Mouse (Mus musculus) embryonic facial prominence, embryonic 12.5 days (tissue): ENCODE data around the gene Kras. TPM values are rescaled to one million over a fixed set of nuclear protein-coding genes. Genes with fewer than 3 reads are reported as not detected.

Source experiments
- ATAC-seq: fragments of 200-750 bp; cut with Nextera tagmentation; 2 replicates; pipeline ENCODE4 v1.8.0; 2017; ENCODE audit not compliant: insufficient number of reproducible peaks, insufficient read depth, low FRiP score, low TSS enrichment
- H3K27ac ChIP-seq: fragments of 300-500 bp; sonication (generic); 2 replicates; pipeline ENCODE4 v1.5.1; 2016; ENCODE audit warnings: mild to moderate bottlenecking
- H3K27me3 ChIP-seq: fragments of 300-500 bp; sonication (generic); 2 replicates; pipeline ENCODE4 v1.6.1; 2016; ENCODE audit warnings: mild to moderate bottlenecking, moderate library complexity
- H3K36me3 ChIP-seq: fragments of 300-500 bp; sonication (generic); 2 replicates; pipeline ENCODE4 v1.6.1; 2016; ENCODE audit warnings: mild to moderate bottlenecking
- H3K4me1 ChIP-seq: fragments of 300-500 bp; sonication (generic); 2 replicates; pipeline ENCODE4 v1.6.1; 2016
- H3K4me2 ChIP-seq: fragments of 300-500 bp; sonication (generic); replicated peaks from 2 replicates; pipeline ENCODE4 v1.6.1; 2016; ENCODE audit warnings: mild to moderate bottlenecking, moderate library complexity
- H3K4me3 ChIP-seq: fragments of 300-500 bp; sonication (generic); 2 replicates; pipeline ENCODE4 v1.5.1; 2016; ENCODE audit warnings: mild to moderate bottlenecking
- H3K9ac ChIP-seq: fragments of 300-500 bp; sonication (generic); 2 replicates; pipeline ENCODE4 v1.6.1; 2016; ENCODE audit warnings: mild to moderate bottlenecking, moderate library complexity
- H3K9me3 ChIP-seq: fragments of 300-500 bp; sonication (generic); 2 replicates; pipeline ENCODE4 v1.6.1; 2016; ENCODE audit warnings: mild to moderate bottlenecking, moderate library complexity
- WGBS: fragments of 180-500 bp; shearing (Covaris S2); methylation state at CpG from one replicate; pipeline ENCODE4 v1.1.7; 2016; 5-methylcytosine and 5-hydroxymethylcytosine counted together
- polyA plus RNA-seq: library from polyadenylated mRNA; unstranded; fragments of >200 nt; fragmentation: Nextera tagmentation; extraction: Ambion mirVana; gene quantifications from 2 replicates; pipeline ENCODE4 v1.2.1, GENCODE M21; 2016

Kras gene
- polyA plus RNA-seq, 1 experiment from 2014 or later: 81.4 TPM

- no peak overlapping the region for H3K9ac ChIP-seq
- no peak overlapping the region for H3K4me3 ChIP-seq
These were observed 7.5 kb downstream of the Kras start for GRCm38 (mm10) chr6:145242521-145242920.

GRCm38 (mm10) chr6:145240285-145240684 is 9.8 kb downstream of the Kras start:
- H3K4me1 ChIP-seq: no peaks in the 10 kb centered on the region
- H3K4me2 ChIP-seq: no peak overlapping the region
- no peak overlapping the region for H3K27ac ChIP-seq
- H3K9ac ChIP-seq: no peak overlapping the region
- no peak for ATAC-seq
- H3K4me3 ChIP-seq: no peak overlapping the region
- 85% methylated on average over 6 of the region's 6 CpGs for WGBS
- H3K9me3 ChIP-seq: no peaks in the 10 kb centered on the region
- H3K36me3 ChIP-seq: 0 out of 2 replicates have a peak, but pooled peaks cover 15% of the 10 kb centered on the region
- H3K27me3 ChIP-seq: no peaks in the 10 kb centered on the region

More at GRCm38 (mm10) chr6:145242521-145242920, 7.5 kb downstream of the Kras start:
- Histone ChIP-seq H3K4me2 (no peak overlapping the region), H3K27ac (no peak overlapping the region), H3K4me1 (0 out of 2 replicates have a peak, but pooled peaks cover 3% of the 10 kb centered on the region), H3K27me3 (no peaks in the 10 kb centered on the region), H3K9me3 (no peaks in the 10 kb centered on the region), H3K36me3 (peaks cover 18% of the 10 kb centered on the region)
- WGBS: 40% methylated on average over 1 of the region's 1 CpGs
- ATAC-seq: no peak

DNA sequence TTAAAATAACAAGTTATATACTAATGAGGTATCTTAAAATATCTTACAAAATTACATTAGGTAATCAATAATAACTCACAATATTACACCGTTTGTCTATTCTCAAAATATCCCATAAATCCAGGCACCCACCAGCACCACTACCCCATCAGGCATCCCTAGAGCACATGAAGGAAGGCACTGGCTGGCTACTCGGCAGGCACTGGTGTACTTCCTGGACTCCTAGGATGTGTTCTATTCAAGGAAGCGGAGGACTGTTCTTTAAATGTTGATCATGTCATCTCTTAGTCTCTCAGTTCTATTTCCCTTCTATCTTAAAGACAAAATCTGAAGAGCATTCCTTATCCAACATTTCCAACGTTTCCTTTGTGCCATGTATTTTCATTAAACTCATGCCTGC is 12.9 kb downstream of the Kras start:
- Histone ChIP-seq H3K9ac (no peak overlapping the region), H3K4me1 (no peaks in the 10 kb centered on the region), H3K27ac (no peak overlapping the region), H3K4me3 (no peak overlapping the region), H3K27me3 (no peaks in the 10 kb centered on the region), H3K4me2 (no peak overlapping the region), H3K36me3 (0 out of 2 replicates have a peak, but pooled peaks cover 5% of the 10 kb centered on the region), H3K9me3 (no peaks in the 10 kb centered on the region)
- 81% methylated on average over 4 of the region's 4 CpGs for WGBS
- no peak for ATAC-seq

DNA sequence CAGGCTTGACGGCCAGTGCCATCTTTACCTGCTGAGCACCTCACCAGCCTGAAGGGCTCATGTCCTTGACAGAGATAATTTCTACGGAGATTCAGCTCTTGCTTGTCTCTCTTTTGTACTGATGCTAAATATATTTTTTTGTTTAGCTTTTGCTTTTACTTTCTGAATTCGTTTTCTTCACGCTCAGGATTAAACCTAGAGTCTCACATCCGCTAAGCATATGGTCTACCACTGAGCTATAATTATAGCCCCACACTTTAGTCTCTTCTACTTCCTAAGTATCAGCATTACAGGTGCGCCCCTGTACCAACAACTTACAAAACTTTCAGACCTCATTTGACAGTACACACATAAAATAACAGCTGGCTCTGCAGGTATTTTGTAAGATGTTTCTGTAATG is 14.7 kb downstream of the Kras start:
- WGBS: 83% methylated on average over 6 of the region's 6 CpGs

DNA sequence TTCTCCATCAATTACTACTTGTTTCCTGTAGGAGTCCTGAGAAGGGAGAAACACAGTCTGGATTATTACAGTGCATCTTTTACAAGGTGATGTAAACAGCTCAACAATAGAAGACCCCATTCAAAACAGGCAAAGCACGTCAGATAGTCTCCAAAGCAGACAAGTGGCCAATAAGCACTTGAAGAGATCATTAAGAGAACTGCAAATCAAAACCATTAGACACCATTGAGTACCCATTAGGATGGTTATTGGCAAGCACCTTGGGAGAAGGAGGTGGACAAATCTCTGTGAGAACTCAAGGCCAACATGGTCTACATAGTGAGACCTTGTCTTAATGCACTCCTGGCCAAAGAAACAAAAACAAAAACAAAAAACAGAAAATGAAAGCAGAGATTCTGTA is 15.6 kb downstream of the Kras start:
- Histone ChIP-seq H3K36me3 (peaks cover 4% of the 10 kb centered on the region), H3K27ac (no peak overlapping the region), H3K4me3 (no peak overlapping the region), H3K9ac (no peak overlapping the region), H3K27me3 (no peaks in the 10 kb centered on the region), H3K4me1 (no peaks in the 10 kb centered on the region), H3K9me3 (no peaks in the 10 kb centered on the region), H3K4me2 (no peak overlapping the region)
- WGBS: 84% methylated on average over 1 of the region's 1 CpGs
- ATAC-seq: no peak

More for the DNA sequence above, 14.7 kb downstream of the Kras start:
- peaks cover 4% of the 10 kb centered on the region for H3K36me3 ChIP-seq
- H3K9me3 ChIP-seq: no peaks in the 10 kb centered on the region
- H3K4me3 ChIP-seq: no peak overlapping the region
- H3K4me1 ChIP-seq: no peaks in the 10 kb centered on the region
- no peak overlapping the region for H3K4me2 ChIP-seq
- H3K27me3 ChIP-seq: no peaks in the 10 kb centered on the region
- H3K27ac ChIP-seq: no peak overlapping the region
- no peak overlapping the region for H3K9ac ChIP-seq
- ATAC-seq: no peak

DNA sequence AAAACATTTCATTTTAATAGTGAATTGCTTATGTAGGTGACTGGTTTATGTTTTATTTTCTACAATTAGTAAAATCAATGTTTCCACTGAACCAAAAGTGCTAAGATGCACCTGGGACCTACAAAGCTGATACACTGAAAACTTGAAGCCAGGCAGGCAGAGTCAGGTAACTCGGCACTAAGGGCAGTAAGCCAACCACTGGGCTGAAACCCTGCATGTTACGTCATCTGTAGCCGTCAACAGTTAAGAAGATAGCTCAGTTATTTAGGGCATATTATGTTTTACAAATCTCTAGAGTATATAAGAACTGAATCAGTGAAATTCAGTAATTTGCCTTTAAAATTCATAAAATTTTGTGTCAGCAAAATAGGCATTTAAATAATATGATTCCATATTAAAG is 23.7 kb downstream of the Kras start:
- Histone ChIP-seq H3K4me1 (no peaks in the 10 kb centered on the region), H3K9me3 (no peaks in the 10 kb centered on the region), H3K27me3 (no peaks in the 10 kb centered on the region), H3K4me3 (no peak overlapping the region), H3K9ac (no peak overlapping the region), H3K36me3 (peaks cover 4% of the 10 kb centered on the region), H3K4me2 (no peak overlapping the region), H3K27ac (no peak overlapping the region)
- WGBS: 92% methylated on average over 3 of the region's 3 CpGs
- ATAC-seq: no peak

DNA sequence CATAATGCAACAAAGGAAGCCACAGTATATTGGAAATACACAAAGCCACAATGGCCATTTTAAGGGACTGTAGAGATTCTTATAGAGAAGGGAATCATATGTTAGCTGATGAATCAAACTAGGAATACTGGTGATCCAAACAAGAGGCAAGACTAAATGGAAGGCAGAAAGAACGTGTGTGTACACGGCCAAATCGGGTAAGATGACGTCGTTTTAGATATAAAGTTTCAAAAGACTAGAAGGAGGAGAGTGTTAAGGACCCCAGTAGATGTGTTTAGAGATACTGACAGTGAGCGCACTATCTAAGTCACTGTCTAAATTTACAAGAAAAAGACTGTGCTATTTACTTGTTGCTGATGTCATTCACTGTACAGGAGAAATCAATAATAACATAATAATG is 25.8 kb downstream of the Kras start:
- WGBS: 92% methylated on average over 6 of the region's 6 CpGs
- H3K4me1 ChIP-seq: no peaks in the 10 kb centered on the region
- ATAC-seq: no peak

GRCm38 (mm10) chr6:145215826-145216225 is 34.2 kb downstream of the Kras start:
- no peak overlapping the region for H3K9ac ChIP-seq
- no peaks in the 10 kb centered on the region for H3K27me3 ChIP-seq
- H3K4me3 ChIP-seq: no peak overlapping the region
- no peak for ATAC-seq
- H3K36me3 ChIP-seq: peaks cover 17% of the 10 kb centered on the region
- H3K27ac ChIP-seq: no peak overlapping the region
- peaks cover 7% of the 10 kb centered on the region; the same call in 1 of the 2 replicates for H3K4me1 ChIP-seq
- H3K4me2 ChIP-seq: no peak overlapping the region
- H3K9me3 ChIP-seq: no peaks in the 10 kb centered on the region
- 90% methylated on average over 3 of the region's 3 CpGs for WGBS

More for the DNA sequence above, 25.8 kb downstream of the Kras start:
- Histone ChIP-seq H3K4me3 (no peak overlapping the region), H3K27ac (no peak overlapping the region), H3K9ac (no peak overlapping the region), H3K4me2 (no peak overlapping the region), H3K36me3 (peaks cover 6% of the 10 kb centered on the region; the same call in 1 of the 2 replicates), H3K27me3 (no peaks in the 10 kb centered on the region), H3K9me3 (no peaks in the 10 kb centered on the region)

DNA sequence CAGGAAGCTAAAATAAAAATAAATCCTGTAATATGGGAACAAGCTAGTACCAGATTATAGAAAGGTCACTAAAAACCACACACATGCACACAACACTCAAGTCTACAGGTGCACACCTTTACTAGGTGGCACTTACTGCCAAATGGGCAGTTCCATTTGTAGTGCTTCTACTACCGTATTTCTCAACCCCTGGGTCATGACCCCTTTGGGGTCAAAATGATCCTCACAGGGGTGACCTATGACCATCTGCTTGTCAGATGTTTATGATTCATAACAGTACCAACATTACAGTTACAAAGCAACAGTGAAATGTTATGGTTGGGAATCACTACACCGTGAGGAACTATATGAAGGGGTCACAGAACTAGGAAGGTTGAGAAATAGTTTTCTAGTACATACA is 36.1 kb downstream of the Kras start:
- no peak overlapping the region for H3K9ac ChIP-seq
- no peak overlapping the region for H3K4me3 ChIP-seq
- WGBS: 78% methylated on average over 2 of the region's 2 CpGs
- H3K27ac ChIP-seq: no peak overlapping the region
- no peaks in the 10 kb centered on the region for H3K9me3 ChIP-seq
- no peaks in the 10 kb centered on the region for H3K27me3 ChIP-seq
- H3K4me1 ChIP-seq: peaks cover 10% of the 10 kb centered on the region; the same call in 1 of the 2 replicates
- ATAC-seq: no peak
- no peak overlapping the region for H3K4me2 ChIP-seq
- H3K36me3 ChIP-seq: peaks cover 11% of the 10 kb centered on the region

- Histone ChIP-seq H3K4me1 (peaks cover 10% of the 10 kb centered on the region; the same call in 1 of the 2 replicates), H3K9ac (peak overlapping the region; percentile 82), H3K4me2 (peak overlapping the region; percentile 64), H3K4me3 (peak overlapping the region; percentile 74), H3K27me3 (no peaks in the 10 kb centered on the region), H3K27ac (peak overlapping the region; percentile 94), H3K36me3 (0 out of 2 replicates have a peak, but pooled peaks cover 4% of the 10 kb centered on the region), H3K9me3 (no peaks in the 10 kb centered on the region)
- ATAC-seq: peak; percentile 43
- 4% methylated on average over 21 of the region's 21 CpGs for WGBS
These were observed 38.4 kb downstream of the Kras start for GRCm38 (mm10) chr6:145211376-145212305.

DNA sequence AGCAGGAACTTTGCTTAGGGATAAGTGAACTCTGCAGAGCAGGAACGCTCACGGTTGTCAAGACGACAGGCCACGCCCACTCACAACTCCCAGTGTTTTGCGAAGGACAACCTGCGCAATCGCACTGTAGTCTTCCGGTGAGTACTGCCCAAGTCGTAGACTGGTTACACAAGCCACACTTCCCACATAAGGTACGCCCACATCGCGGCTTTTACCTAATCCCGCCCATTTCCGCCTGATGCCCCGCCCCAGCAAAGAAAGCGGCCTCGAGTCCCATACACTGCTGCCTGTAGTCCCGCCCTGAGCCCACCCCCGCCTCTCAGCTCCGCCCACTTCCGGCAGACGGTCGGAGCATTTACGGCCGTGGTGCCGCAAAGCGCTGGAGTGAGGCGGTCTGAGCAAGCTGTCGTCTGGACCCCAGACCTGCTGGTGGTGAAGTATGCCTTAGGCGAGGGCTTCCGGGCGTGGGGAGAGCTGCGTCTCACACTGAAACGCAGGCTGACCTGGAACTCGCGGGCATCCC is 39.2 kb downstream of the Kras start, which contains the start of the genes Casc1 and Etfrf1:
Gene Casc1 (minus strand): TSS at position 190 of the 523 bp plus-strand sequence.
Gene Etfrf1 (plus strand): TSS at position 319 of the 523 bp plus-strand sequence.
- Histone ChIP-seq H3K9ac (peak within 1 kb of the TSS; percentile 82), H3K27me3 (no peaks in the 10 kb centered on the region), H3K4me2 (peak within 1 kb of the TSS; percentile 64), H3K4me1 (peaks cover 10% of the 10 kb centered on the region; the same call in 1 of the 2 replicates), H3K9me3 (no peaks in the 10 kb centered on the region), H3K4me3 (peak within 1 kb of the TSS; percentile 74), H3K36me3 (0 out of 2 replicates have a peak, but pooled peaks cover 4% of the 10 kb centered on the region), H3K27ac (peak within 1 kb of the TSS; percentile 94)
- ATAC-seq: peak; percentile 99
- under 1% methylated on average over 36 of the region's 36 CpGs for WGBS
